Mouse (Mus musculus): ENCODE measurements around the gene Nutf2-ps1. TPM values are rescaled to one million over a fixed set of nuclear protein-coding genes. Genes with fewer than 3 reads are reported as not detected.
"Not testable (repeated sequence)": the region's sequence is repeated elsewhere in the genome, so short reads cannot be mapped to it uniquely, and the experiment has no call there.

Nutf2-ps1 gene
- polyA plus RNA-seq (2016; fragmentation: Nextera tagmentation; extraction: Ambion mirVana), result 449 and 459 TPM in 2 replicates

DNA sequence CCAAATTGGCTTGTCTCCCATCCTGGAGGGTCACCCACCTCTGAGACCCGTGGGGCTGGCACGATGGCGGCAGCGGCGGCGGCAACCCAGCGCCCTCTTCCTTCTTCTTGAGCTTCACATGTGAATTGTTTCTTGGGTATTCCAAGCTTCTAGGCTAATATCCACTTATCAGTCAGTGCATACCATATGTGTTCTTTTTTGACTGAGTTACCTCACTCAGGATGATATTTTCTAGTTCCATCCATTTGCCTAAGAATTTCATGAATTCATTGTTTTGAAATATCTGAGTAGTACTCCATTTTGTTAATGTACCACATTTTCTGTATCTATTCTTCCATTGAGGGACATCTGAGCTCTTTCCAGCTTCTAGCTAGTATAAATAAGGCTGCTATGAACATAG is at the start of gene Nutf2-ps1:
Gene Nutf2-ps1 (minus strand): TSS at position 101 of the 400 bp plus-strand sequence.
- not testable (repeated sequence) for H3K4me3 ChIP-seq (replicated peaks); H3K4me1 ChIP-seq (replicated peaks); H3K27me3 ChIP-seq; H3K27ac ChIP-seq; H3K4me2 ChIP-seq; H3K36me3 ChIP-seq; ATAC-seq (ENCODE audit: insufficient number of reproducible peaks, insufficient read depth, low FRiP score, low TSS enrichment, low read depth); H3K9ac ChIP-seq (replicated peaks)
- WGBS, result 95% methylated on average over 7 of the region's 7 CpGs
- H3K9me3 ChIP-seq, result peaks cover 23% of the 10 kb centered on the region

DNA sequence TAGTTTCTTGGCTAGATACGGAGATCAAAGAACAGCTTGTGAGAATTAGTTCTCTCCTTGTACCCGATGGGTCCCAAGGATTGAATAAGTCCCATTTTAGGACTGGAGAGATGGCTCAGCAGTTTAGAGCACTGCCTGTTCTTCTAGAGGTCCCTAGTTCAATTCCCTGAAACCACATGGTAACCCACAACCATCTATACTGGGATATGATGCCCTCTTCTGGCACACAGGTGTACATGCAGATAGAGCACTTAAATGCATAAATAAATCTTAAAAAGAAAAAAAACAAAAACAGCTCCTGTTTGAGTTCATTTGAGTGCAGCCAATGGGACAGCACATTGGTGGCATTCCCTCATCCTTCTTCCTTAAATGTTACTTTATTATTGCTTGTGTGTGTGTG is 49.2 kb upstream of the Nutf2-ps1 start:
- Histone ChIP-seq H3K27ac (no peak overlapping the region), H3K9ac (replicated peaks) (no peak overlapping the region), H3K36me3 (peaks cover 88% of the 10 kb centered on the region), H3K4me2 (no peak overlapping the region), H3K4me3 (replicated peaks) (no peak overlapping the region), H3K27me3 (no peaks in the 10 kb centered on the region), H3K9me3 (no peaks in the 10 kb centered on the region), H3K4me1 (replicated peaks) (no peaks in the 10 kb centered on the region)
- no peak for ATAC-seq (ENCODE audit: insufficient number of reproducible peaks, insufficient read depth, low FRiP score, low TSS enrichment, low read depth)
- 87% methylated on average over 2 of the region's 2 CpGs for WGBS

DNA sequence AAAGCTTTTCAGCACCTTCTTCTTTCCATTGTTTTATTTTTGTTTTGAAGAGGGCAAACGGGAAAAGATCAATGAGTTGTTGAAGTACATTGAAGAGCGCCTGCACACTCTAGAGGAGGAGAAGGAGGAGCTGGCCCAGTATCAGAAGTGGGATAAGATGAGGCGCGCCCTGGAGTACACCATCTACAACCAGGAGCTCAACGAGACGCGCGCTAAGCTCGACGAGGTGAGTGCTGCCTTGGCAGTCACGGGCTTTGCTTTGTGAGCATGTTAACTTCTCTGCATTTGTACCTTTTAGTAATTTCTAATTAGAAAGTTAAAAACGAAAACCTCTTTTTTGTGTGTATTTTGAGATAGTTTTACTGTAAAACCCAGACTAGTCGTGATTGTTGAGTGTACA is 32.8 kb upstream of the Nutf2-ps1 start:
- no peak overlapping the region for H3K9ac ChIP-seq (replicated peaks)
- ATAC-seq (ENCODE audit: insufficient number of reproducible peaks, insufficient read depth, low FRiP score, low TSS enrichment, low read depth), result no peak
- 94% methylated on average over 13 of the region's 13 CpGs for WGBS
- no peak overlapping the region for H3K4me3 ChIP-seq (replicated peaks)
- no peaks in the 10 kb centered on the region for H3K4me1 ChIP-seq (replicated peaks)
- no peak overlapping the region for H3K27ac ChIP-seq
- H3K36me3 ChIP-seq, result peaks cover 86% of the 10 kb centered on the region
- H3K4me2 ChIP-seq, result no peak overlapping the region
- no peaks in the 10 kb centered on the region for H3K27me3 ChIP-seq
- no peaks in the 10 kb centered on the region for H3K9me3 ChIP-seq

DNA sequence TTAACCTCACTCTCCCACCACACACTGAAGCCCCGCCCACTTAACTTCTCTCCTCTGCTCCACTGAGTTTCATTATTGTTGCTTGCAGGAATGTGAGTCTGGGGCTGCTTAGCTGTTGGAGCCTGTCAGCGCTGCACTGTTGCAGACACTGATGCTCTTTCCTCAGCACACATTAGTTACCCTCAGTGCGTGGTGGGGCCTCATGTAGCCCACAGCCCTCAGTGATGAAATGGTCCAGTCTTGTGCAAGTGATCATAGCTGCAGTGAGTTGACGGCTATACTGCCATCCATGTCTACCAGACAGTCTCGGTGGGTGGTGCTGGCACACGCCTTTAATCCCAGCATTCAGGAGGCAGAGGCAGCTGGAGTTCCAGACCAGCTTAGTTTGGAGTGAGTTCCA is 20.1 kb upstream of the Nutf2-ps1 start:
- Histone ChIP-seq H3K4me3 (replicated peaks) (no peak overlapping the region), H3K9ac (replicated peaks) (0 out of 2 replicates have a peak overlapping the region, but pooled peaks have one; percentile 4), H3K27me3 (no peaks in the 10 kb centered on the region), H3K27ac (no peak overlapping the region), H3K9me3 (no peaks in the 10 kb centered on the region), H3K4me2 (no peak overlapping the region), H3K4me1 (replicated peaks) (0 out of 2 replicates have a peak, but pooled peaks cover 3% of the 10 kb centered on the region), H3K36me3 (peaks cover 48% of the 10 kb centered on the region)
- no peak; the same call in 1 of the 2 replicates for ATAC-seq (ENCODE audit: insufficient number of reproducible peaks, insufficient read depth, low FRiP score, low TSS enrichment, low read depth)
- 80% methylated on average over 6 of the region's 6 CpGs for WGBS

DNA sequence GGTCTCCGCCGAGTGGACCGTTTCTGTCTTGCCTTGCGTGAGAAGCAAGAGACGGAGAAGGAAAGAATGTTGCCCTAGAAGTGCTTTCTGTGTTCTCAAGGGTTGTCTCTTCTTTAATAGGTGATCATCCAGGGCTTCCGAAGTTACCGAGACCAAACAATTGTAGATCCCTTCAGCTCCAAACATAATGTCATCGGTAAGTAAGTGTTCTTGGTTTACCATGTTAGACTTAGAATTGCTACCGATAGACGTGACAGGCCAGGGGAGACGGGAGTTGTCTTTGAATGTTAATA is 12.4 kb upstream of the Nutf2-ps1 start:
- no peak for ATAC-seq (ENCODE audit: insufficient number of reproducible peaks, insufficient read depth, low FRiP score, low TSS enrichment, low read depth)
- Histone ChIP-seq H3K9me3 (no peaks in the 10 kb centered on the region), H3K4me1 (replicated peaks) (peaks cover 14% of the 10 kb centered on the region), H3K36me3 (peaks cover 33% of the 10 kb centered on the region), H3K9ac (replicated peaks) (peak overlapping the region; percentile 96), H3K4me3 (replicated peaks) (peak overlapping the region; percentile 89), H3K27me3 (no peaks in the 10 kb centered on the region), H3K27ac (no peak overlapping the region), H3K4me2 (peak overlapping the region; percentile 95)
- 15% methylated on average over 11 of the region's 11 CpGs for WGBS

DNA sequence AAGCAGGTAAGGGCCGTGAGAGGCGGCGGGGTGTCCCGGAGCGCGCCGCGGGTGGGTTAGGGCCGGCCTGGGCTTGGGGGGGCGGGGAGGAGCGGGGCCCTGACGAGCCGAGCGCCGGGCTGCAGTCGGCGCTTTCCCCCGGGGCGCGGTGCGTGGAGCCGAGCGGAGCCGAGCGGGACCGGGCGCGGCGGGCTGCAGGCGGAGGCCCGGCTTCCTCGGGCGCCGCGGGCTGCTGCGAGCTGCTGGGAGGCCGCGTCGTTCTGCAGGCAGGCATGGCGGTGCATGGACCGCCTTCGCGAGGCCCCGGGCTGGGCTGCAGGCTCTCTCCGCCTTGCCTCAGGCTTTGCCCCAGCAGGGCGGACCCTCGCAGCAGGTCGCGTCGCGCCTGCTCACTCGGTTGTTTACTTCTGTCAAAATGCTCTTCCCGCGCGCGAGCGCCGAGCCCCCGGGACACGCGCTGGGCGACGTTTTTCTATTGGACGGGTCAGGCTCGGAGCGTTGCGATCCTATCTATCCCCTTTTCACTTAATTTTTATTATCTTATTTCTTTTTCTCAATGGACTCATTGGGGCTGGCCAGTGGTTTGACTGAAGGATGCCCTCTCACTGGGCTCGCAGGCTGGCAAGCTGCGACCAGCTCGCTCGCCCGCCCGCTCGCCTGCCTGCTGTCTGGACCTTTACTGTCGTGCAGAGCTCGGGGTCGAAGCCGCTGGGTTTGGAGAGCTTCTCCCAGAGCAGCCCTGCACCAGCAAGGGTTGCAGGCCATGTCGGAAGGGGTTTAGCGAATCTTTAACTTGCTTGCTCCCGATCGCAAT is 11.9 kb upstream of the Nutf2-ps1 start:
- H3K27ac ChIP-seq, result peak overlapping the region; percentile 97
- H3K27me3 ChIP-seq, result no peaks in the 10 kb centered on the region
- H3K4me3 ChIP-seq (replicated peaks), result peak overlapping the region; percentile 89
- H3K9me3 ChIP-seq, result no peaks in the 10 kb centered on the region
- ATAC-seq (ENCODE audit: insufficient number of reproducible peaks, insufficient read depth, low FRiP score, low TSS enrichment, low read depth), result peak; percentile 34
- H3K9ac ChIP-seq (replicated peaks), result peak overlapping the region; percentile 96
- H3K36me3 ChIP-seq, result peaks cover 29% of the 10 kb centered on the region
- peaks cover 14% of the 10 kb centered on the region for H3K4me1 ChIP-seq (replicated peaks)
- peak overlapping the region; percentile 95 for H3K4me2 ChIP-seq
- under 1% methylated on average over 69 of the region's 82 CpGs for WGBS

DNA sequence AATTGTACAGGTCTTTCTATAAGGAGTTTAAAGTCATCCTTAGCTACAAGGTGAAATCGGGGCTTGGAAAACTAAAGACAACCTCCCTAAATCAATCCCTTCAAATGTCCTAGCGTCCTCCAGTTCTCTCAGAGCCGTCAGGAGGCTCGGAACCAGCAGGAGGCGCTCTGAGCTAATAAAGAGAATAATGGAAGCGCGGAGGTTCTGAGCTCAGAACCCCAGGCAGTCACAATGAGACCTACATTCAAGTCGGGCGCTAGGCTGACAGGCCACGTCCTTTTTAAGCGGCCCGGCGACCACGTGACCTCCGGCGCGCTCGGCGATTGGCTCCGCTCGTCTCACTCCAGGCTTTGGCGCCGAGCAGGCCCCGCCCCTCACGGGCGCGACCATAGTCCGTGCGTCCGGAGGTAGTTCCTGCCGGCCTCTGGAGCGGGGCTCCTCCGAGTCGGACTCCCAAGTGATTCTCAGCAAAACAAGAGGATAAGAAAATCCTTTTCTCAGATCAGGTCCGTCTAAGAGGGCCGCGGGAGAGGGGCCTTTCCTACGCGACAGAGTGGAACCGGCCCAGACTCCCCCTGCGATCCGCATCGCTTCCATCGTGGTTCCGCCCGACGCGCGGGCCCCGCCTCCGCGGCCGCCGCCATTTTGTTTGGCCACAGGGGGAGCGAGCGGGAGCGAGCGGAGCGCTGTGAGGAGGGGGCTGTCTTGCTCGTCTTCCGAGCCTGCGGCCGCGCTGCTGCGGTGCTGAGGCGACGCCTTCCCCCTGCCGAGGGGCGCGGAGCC is 11.1 kb upstream of the Nutf2-ps1 start, which contains the start of gene Smc3:
Gene Smc3 (plus strand): TSS at position 642 of the 783 bp plus-strand sequence.
- under 1% methylated on average over 70 of the region's 70 CpGs for WGBS
- peak within 1 kb of the TSS; percentile 96 for H3K9ac ChIP-seq (replicated peaks)
- peak within 1 kb of the TSS; percentile 89 for H3K4me3 ChIP-seq (replicated peaks)
- peak; percentile 95 for ATAC-seq (ENCODE audit: insufficient number of reproducible peaks, insufficient read depth, low FRiP score, low TSS enrichment, low read depth)
- H3K4me1 ChIP-seq (replicated peaks), result peaks cover 14% of the 10 kb centered on the region
- H3K36me3 ChIP-seq, result peaks cover 24% of the 10 kb centered on the region
- no peaks in the 10 kb centered on the region for H3K27me3 ChIP-seq
- peak within 1 kb of the TSS; percentile 97 for H3K27ac ChIP-seq
- H3K9me3 ChIP-seq, result no peaks in the 10 kb centered on the region
- H3K4me2 ChIP-seq, result peak within 1 kb of the TSS; percentile 95

DNA sequence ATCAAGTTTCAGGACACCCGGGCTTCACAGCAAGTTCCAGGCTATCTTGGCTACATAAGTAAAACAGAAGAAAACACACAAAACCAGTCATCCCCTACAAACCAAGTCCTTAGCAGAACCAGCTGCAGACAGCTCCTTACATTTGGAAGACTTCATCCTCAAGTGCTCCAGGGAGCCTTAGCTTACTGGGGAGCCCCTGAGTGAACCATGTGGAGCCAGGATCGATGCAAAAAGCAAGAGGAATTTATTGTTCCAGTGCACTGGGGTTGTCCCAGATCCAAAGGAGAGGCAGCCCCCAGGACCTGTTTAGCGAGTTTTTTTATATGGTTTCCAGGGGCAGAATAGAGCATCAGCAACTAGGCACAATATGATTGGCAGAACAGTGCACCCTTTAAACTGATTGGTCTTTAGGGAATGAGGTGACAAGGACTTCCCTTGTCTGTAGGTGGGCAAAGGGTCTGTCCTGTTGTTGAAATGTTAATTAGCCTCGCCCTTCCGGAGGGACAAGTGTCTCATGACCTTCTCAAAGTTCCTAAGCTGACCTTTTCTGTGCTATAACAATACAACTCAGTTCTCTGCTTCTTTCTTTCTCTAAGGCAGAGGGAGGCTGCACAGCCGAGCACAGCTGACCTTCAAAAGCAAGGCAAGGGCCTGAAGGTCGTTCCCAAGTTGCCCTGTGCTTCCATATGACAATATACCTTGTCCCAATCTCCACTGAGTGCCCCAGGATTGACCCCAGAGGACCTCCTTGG is 8.0 kb upstream of the Nutf2-ps1 start:
- 71% methylated on average over 7 of the region's 7 CpGs for WGBS
- peaks cover 7% of the 10 kb centered on the region for H3K4me1 ChIP-seq (replicated peaks)
- H3K9ac ChIP-seq (replicated peaks), result no peak overlapping the region
- no peak overlapping the region for H3K4me3 ChIP-seq (replicated peaks)
- no peak overlapping the region for H3K27ac ChIP-seq
- H3K36me3 ChIP-seq, result peaks cover under 1% of the 10 kb centered on the region; the same call in 1 of the 2 replicates
- no peak for ATAC-seq (ENCODE audit: insufficient number of reproducible peaks, insufficient read depth, low FRiP score, low TSS enrichment, low read depth)
- no peaks in the 10 kb centered on the region for H3K27me3 ChIP-seq
- no peaks in the 10 kb centered on the region for H3K9me3 ChIP-seq
- no peak overlapping the region for H3K4me2 ChIP-seq

DNA sequence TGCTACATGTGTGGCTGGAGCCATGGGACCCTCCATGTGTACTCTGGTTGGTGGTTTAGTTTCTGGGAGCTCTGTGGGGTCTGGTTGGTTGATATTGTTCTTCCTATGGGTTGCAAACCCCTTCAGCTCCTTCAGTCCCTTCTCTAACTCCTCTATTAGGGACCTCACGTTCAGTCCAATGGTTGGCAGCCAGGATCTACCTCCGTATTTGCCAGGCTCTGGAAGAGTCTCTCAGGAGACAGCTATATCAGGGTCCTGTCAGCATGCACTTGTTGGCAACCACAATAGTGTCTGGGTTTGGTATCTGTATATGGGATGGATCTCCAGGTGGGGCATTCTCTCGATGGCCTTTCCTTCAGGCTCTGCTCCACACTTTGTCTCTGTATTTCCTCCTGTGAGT is 1.2 kb downstream of the Nutf2-ps1 start:
- WGBS, result 93% methylated on average over 3 of the region's 3 CpGs
- not testable (repeated sequence) for H3K36me3 ChIP-seq; H3K27me3 ChIP-seq; H3K27ac ChIP-seq; ATAC-seq (ENCODE audit: insufficient number of reproducible peaks, insufficient read depth, low FRiP score, low TSS enrichment, low read depth); H3K4me3 ChIP-seq (replicated peaks); H3K4me1 ChIP-seq (replicated peaks); H3K4me2 ChIP-seq; H3K9ac ChIP-seq (replicated peaks)
- H3K9me3 ChIP-seq, result peaks cover 27% of the 10 kb centered on the region

DNA sequence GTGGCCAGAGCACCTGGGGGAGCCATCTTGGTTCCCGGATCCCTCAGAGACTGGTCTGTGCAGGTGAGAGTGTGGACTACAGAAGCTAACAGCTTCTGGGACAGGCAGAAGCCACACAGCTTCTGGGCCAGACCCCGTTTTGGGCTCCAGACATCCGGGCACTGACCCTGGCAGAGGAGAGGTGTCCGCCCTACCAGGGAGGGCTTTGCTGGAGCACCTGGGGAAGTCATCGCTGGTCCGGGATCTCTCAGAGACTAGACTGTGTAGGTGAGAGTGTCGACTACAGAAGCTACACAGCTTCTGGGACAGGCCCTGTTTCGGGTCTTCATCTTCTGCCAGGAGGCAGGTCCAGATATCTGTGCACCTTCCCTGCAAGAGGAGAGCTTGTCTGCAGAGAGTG is 8.6 kb downstream of the Nutf2-ps1 start:
- H3K36me3 ChIP-seq; H3K9ac ChIP-seq (replicated peaks); H3K27me3 ChIP-seq; H3K4me1 ChIP-seq (replicated peaks); H3K27ac ChIP-seq; H3K4me3 ChIP-seq (replicated peaks); ATAC-seq (ENCODE audit: insufficient number of reproducible peaks, insufficient read depth, low FRiP score, low TSS enrichment, low read depth); H3K4me2 ChIP-seq: not testable (repeated sequence)
- H3K9me3 ChIP-seq, result peaks cover 17% of the 10 kb centered on the region
- WGBS, result 90% methylated on average over 8 of the region's 8 CpGs
